Comparison of ENCODE assay signal across 10 mouse cellular contexts in the genomic region with DNA sequence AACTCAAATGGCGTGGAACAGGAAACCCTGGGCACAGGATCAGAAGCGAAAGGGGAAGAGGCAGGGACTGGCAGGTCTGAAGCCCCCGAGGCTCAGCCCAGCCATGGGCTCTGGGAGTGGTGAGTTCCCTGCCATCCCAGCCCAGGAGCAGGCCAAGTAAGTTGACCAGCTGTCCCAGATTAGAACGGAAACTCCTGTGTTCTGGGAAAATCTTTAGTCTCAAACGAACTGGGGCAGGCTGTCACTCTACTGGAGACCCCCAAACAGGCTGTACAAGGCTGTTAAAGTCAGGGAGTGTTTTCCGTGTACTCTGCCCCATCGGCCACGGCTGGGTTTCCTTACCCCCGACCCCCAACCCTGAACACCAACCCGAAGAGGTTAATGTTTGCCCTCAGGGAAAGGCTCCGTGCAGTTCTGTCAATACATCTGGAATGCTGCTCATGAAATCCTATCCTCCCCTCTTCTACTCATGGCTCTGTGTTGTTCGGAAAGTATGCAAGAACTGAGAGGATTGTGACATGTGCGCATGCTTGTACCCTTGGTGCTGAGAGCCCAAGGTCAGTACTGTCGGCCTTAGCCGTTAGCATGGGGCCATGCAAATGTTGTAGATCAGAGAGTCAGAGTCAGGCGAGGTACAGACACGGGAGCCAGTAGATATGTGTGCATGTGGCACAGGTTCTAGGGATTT.
DNase-seq lines count a peak whose midpoint lies in the region; ATAC-seq and TF ChIP-seq lines count a peak whose summit lies in the region.
"Had no signal": no experiment of that assay in that cellular context is flagged by ENCODE, and none has a peak within 500 bp of the region (broad histone marks: within the 10 kb centered on the region; RNA-seq: fewer than 3 reads in every experiment).

No protein-coding gene starts in this region.

- H3K9ac ChIP-seq in hindbrain, embryonic 14.5 days: no peak overlapping the region
- H3K9ac ChIP-seq in heart, embryonic 16.5 days (ENCODE audit: low read length): peak overlapping the region; percentile 45
- H3K9ac ChIP-seq: hindbrain, embryonic 15.5 days had no signal

- no peaks in the 10 kb centered on the region for H3K36me3 ChIP-seq in hindbrain, embryonic 10.5 days
- H3K36me3 ChIP-seq in hindbrain, embryonic 14.5 days (replicated peaks; ENCODE audit: control insufficient read depth, insufficient read depth): no peaks in the 10 kb centered on the region
- H3K36me3 ChIP-seq in testis, adult 2 months (ENCODE audit: control insufficient read depth, insufficient read depth, low read length): no peaks in the 10 kb centered on the region
- no peaks in the 10 kb centered on the region for H3K36me3 ChIP-seq in heart, embryonic 16.5 days (ENCODE audit: control insufficient read depth, insufficient read depth)
- H3K36me3 ChIP-seq: hindbrain, embryonic 15.5 days had no signal

- 56% methylated on average over 17 of the region's 17 CpGs for whole genome bisulfite sequencing in hindbrain, embryonic 10.5 days
- 75% methylated on average over 17 of the region's 17 CpGs for WGBS in hindbrain, embryonic 14.5 days
- 40% methylated on average over 17 of the region's 17 CpGs for WGBS in heart, embryonic 16.5 days

- peak overlapping the region; percentile 77 for H3K27ac ChIP-seq in hindbrain, embryonic 10.5 days
- H3K27ac ChIP-seq in hindbrain, embryonic 14.5 days: no peak overlapping the region
- H3K27ac ChIP-seq in testis, adult 2 months (ENCODE audit: control insufficient read depth, insufficient read depth, low read depth, low read length): peak overlapping the region; percentile 65
- peak overlapping the region; percentile 93 for H3K27ac ChIP-seq in heart, embryonic 16.5 days (ENCODE audit: low read length)
- H3K27ac ChIP-seq: hindbrain, embryonic 15.5 days had no signal

- H3K4me2 ChIP-seq in hindbrain, embryonic 14.5 days (replicated peaks): no peak overlapping the region
- H3K4me2 ChIP-seq in heart, embryonic 16.5 days (ENCODE audit: low read depth, low read length): no peak overlapping the region
- H3K4me2 ChIP-seq: hindbrain, embryonic 15.5 days had no signal

- no peak for TF ChIP-seq POLR2A in testis, adult 2 months (IDR thresholded peaks at IDR 0.05; ENCODE audit: control insufficient read depth, low read depth, low read length)

- peak; percentile 56 for DNase-seq in hindbrain, embryonic 10.5 days (ENCODE audit: low spot score)
- DNase-seq in hindbrain, embryonic 14.5 days (ENCODE audit: low spot score): no peak
- no peak for DNase-seq in testis, postnatal 14 days (ENCODE audit: low spot score)
- no peak for DNase-seq in thymus, postnatal 0 days (ENCODE audit: low spot score)
- no peak for DNase-seq in adipocyte (ENCODE audit: low spot score)
- no peak for DNase-seq in right cerebral cortex, postnatal 10 days (ENCODE audit: low spot score in 2 of 2)
- DNase-seq: thymus, adult 2 months had no signal

- no peak for ATAC-seq in hindbrain, embryonic 14.5 days (ENCODE audit: low FRiP score)
- peak; percentile 83 for ATAC-seq in heart, embryonic 16.5 days (replicated peaks; ENCODE audit: extremely low read depth, insufficient read depth, low FRiP score)

- H3K9me3 ChIP-seq in hindbrain, embryonic 10.5 days: no peaks in the 10 kb centered on the region
- H3K9me3 ChIP-seq in hindbrain, embryonic 14.5 days (ENCODE audit: control insufficient read depth, low read length): no peaks in the 10 kb centered on the region
- H3K9me3 ChIP-seq in heart, embryonic 16.5 days (replicated peaks; ENCODE audit: control insufficient read depth, low read length): no peaks in the 10 kb centered on the region
- H3K9me3 ChIP-seq: hindbrain, embryonic 15.5 days had no signal

- no peaks in the 10 kb centered on the region for H3K27me3 ChIP-seq in hindbrain, embryonic 10.5 days (ENCODE audit: insufficient read depth, poor library complexity, severe bottlenecking)
- H3K27me3 ChIP-seq in hindbrain, embryonic 14.5 days (ENCODE audit: control insufficient read depth, insufficient read depth, low read length): no peaks in the 10 kb centered on the region
- no peaks in the 10 kb centered on the region for H3K27me3 ChIP-seq in testis, adult 2 months (ENCODE audit: control insufficient read depth, insufficient read depth, low read length)
- no peaks in the 10 kb centered on the region for H3K27me3 ChIP-seq in heart, embryonic 16.5 days (ENCODE audit: control insufficient read depth, insufficient read depth, low read length)
- H3K27me3 ChIP-seq: hindbrain, embryonic 15.5 days had no signal

- H3K4me3 ChIP-seq in hindbrain, embryonic 10.5 days: no peak overlapping the region
- H3K4me3 ChIP-seq in hindbrain, embryonic 14.5 days (replicated peaks; ENCODE audit: low read length): no peak overlapping the region
- no peak overlapping the region for H3K4me3 ChIP-seq in testis, adult 2 months (ENCODE audit: control insufficient read depth, low read depth, low read length)
- H3K4me3 ChIP-seq in heart, embryonic 16.5 days (ENCODE audit: low read length): no peak overlapping the region
- H3K4me3 ChIP-seq: hindbrain, embryonic 15.5 days had no signal

- peaks cover 50% of the 10 kb centered on the region for H3K4me1 ChIP-seq in hindbrain, embryonic 10.5 days (replicated peaks)
- peaks cover 8% of the 10 kb centered on the region; the same call in 1 of the 2 replicates for H3K4me1 ChIP-seq in hindbrain, embryonic 14.5 days (replicated peaks; ENCODE audit: control insufficient read depth, insufficient read depth, low read length)
- no peaks in the 10 kb centered on the region for H3K4me1 ChIP-seq in testis, adult 2 months (ENCODE audit: control insufficient read depth, insufficient read depth, low read length)
- H3K4me1 ChIP-seq in heart, embryonic 16.5 days (ENCODE audit: control insufficient read depth, insufficient read depth, low read length): peaks cover 22% of the 10 kb centered on the region

- TF ChIP-seq CTCF in testis, adult 2 months (IDR thresholded peaks at IDR 0.05; ENCODE audit: control insufficient read depth, insufficient read depth, insufficient replicate concordance, low read depth, low read length): no peak
